Mouse (Mus musculus) heart, postnatal 14 days (tissue): ENCODE measurements at regions not wholly inside any gene's neighbourhood (a gene's known extent, or its start where the extent isn't known, plus 50 kb on each side); places are given as distances from the start of the nearest gene placed in this dataset.

ENCODE experiments used
- DNase-seq, 2 experiments: peaks; one replicate each; pipeline ENCODE4 v3.0.0; 2021 to 2022
- intact Hi-C: fragments of 180-260 bp; cut with DNase I; formaldehyde crosslinking; loops from one replicate; pipeline ENCODE4 v1.15.1; 2025

GRCm38 (mm10) chr9:32002924-32003323 lies 89.7 kb upstream of the Barx2 start:
- DNase-seq = no peak
- intact Hi-C loops = no loop called here

DNA sequence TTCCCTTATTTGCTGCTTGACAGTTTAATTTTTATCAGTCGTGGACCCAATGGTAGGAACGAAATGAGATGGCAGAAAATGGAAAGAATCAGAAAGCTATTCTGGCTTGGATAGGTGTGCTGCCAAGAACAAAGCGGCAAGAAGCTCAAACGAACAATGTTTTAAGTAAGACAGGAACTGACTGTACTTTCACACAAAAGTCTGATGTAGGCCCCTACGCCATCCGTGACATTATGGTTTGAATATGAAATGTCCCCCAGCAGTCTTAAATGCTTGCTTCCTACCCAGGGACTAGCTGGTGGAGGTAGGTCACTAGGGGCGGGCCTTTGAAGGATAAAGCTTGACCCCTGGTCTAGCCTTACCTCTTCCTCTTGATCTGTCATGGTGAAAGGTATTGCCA lies 90.5 kb upstream of the Barx2 start:
- intact Hi-C loops = no loop called here
- DNase-seq = no peak

DNA sequence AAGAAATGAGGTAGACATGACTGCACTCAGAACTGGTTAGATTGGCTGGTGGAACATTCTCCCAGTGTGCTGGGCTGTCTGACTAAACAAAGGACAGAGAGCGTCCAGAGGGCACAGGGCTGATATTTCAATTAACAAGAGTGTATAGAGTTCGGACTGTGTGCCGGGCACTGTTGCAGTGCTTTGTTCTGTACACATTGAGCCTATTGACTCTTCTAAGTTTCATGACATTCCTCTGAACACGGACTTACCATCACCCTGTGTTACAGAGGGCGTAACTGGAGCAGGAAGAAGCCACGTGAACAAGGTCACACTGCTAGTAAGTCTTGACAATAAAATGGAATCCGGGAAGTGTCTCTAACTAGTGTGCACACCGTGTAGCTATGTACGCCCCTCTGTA lies 92.1 kb upstream of the Barx2 start:
- intact Hi-C loops = no loop called here

DNA sequence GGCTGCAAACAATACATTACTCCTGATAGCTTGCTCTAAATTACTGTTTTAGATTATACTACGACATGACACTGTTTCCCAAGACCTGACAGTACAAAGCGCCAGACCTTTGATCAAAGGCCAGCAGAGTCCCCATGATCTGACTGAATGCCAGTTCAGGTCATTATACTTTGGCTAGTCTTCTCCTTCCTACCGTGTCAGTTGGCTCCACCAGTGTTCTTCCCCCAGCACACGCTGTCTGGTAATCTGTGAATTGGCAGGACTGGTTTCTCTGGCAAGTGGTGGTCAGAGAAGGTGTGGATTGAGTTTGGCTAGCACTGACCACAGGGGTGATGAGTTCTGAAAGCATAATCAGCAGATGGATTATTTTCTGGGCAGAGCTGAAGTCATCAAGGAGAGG lies 93.1 kb upstream of the Barx2 start:
- intact Hi-C loops = no loop called here
- peak in 1 of 2 experiments; percentile 43 for DNase-seq

More for the DNA sequence above, 92.1 kb upstream of the Barx2 start:
- DNase-seq = no peak

DNA sequence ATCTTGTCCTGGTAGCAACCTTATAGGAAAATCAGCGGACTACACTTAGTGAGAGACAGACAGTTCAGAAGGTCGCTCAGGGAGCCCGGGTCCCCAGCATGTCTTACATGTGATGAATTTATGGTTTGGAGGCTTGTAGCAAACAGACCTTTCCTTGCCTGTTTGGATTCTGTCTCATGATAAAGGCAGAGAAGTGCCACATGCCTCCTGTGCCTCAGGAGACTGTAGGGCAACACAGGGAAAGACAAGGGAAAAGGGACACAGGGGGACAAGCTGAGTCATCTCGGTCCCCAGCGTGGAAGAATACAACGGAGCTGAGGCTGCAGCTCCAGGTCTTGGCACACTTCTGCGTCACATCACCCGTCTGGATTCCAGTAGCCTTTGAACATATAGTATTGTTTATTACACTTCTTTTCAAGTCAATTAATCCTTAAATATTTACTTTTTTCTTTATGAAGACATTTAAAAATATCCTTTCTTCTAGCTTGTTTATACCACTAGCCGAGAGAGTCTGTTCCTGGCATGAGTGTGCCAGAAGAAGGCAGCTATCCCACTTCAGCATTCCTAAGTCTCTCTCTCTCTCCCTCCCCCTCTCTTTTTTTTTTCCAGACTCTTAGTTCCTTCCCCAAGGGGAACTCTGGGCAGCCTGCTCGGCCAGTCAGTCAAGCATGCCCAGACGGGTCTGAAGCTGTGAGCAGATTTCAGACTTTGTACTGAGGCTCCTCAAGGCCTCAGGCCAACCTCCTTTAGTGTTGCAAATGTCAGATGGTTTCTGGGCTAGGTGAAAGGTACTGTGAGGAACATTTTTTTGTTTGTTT lies 97.9 kb upstream of the Barx2 start:
- intact Hi-C loops = no loop called here
- DNase-seq = no peak

GRCm38 (mm10) chr9:32016286-32016685 lies 99.7 kb upstream of the Arhgap32 start:
- intact Hi-C loops = no loop called here
- no peak for DNase-seq

DNA sequence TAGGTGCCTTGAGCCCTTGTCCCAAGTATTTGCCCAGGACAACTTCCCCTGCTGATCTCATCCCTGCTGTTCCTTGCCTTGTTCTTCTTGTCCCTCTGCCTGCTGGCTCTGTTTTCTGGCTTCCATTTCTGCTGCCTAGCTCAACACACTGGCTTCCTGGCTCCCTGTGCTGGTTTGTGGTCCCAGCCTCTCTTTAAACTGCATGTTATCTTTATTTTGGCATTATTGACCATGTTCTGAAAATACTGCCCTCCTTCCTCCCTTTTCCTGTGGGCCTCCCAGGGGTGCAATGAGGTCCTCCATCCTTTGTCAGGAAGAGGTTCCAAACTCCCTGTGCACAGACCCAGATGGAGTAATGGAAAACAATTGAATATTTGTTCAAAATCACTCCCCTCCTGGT lies 97.9 kb upstream of the Arhgap32 start:
- peak; percentile 71 to 82 for DNase-seq
- intact Hi-C loops = no loop called here

- intact Hi-C loops = no loop called here
Measured at GRCm38 (mm10) chr9:32019786-32020185, 96.2 kb upstream of the Arhgap32 start.

GRCm38 (mm10) chr9:32020942-32021731 lies 94.8 kb upstream of the Arhgap32 start:
- DNase-seq = no peak
- intact Hi-C loops = no loop called here

More at GRCm38 (mm10) chr9:32019786-32020185, 96.2 kb upstream of the Arhgap32 start:
- no peak for DNase-seq

GRCm38 (mm10) chr9:32021755-32022154 lies 94.2 kb upstream of the Arhgap32 start:
- no peak for DNase-seq
- intact Hi-C loops = no loop called here

DNA sequence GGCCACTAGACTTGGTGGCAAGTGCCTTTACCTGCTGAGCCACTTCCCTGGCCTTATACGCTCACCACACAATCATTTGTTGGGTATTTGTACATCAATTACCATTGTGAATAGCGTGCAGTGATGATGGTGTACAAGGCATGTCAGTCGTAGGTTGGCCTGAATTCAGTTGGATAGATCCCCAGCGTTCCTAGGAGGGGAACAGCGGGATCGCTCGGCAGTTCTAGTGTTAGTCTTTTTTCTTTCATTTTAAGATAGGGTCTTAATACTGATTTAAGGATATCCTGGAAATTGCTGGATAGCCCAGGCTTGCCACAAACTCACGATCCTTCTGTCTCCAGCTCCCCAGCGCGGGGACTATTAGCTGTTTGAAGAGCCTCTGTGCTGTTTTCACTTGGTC lies 92.9 kb upstream of the Arhgap32 start:
- intact Hi-C loops = no loop called here
- no peak for DNase-seq

DNA sequence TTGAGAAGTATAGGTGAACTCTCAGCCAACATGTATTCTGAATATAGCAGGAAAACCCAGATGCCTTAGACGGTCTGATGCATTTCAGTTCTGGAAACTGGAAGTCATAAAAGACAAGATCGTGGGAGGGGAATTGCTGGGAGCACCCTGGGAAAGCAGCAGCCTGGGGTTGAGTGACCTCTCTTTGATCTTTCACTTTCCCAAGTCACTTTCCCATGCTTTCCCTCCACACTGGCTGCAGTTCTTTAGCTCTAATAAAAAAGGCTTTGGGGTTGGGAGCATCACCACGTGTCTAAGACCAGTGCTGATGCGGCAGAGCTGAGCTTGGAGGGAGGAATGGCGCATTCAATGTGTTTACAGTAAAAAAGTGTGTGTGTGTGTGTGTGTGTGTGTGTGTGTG lies 91.2 kb upstream of the Arhgap32 start:
- no peak for DNase-seq
- intact Hi-C loops = no loop called here

DNA sequence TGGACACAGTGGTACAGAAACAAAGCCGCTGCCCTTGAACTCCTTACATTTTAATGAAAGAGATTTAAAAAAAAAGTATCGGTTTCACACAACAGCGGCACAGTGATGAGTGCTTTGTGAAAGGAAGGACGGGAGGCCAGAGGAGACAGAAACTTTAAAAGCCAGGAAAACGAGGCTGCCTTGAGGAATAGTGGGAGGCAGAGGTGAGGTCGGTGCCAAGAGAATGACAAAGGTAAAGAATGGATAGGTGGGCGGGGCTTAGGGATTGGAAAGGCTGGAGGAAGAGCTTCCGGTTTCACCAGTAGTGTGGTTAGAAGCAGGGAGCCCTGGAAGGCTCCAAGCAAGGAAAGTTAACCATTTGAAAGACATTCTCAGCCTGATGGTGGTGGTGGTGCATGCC lies 88.0 kb upstream of the Arhgap32 start:
- intact Hi-C loops = no loop called here
- DNase-seq = no peak

DNA sequence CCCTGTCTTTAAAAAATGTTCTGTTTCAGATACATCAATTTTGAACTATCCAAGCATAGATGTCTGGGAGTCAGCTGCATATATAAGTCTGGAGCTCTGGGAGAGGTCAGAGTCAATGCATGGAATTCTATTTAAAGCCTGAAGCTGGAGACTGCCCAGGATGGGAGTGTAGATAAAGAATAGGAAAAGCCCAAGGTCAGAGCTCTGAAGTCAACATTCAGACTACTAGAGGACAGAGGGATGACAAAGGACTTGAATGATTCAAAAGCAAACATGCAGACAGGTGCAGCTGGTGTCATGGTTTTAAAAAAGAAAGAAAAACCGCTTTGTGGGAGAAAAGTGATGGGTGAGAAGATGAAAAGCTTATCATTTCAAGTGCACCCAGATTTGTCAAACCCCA lies 86.9 kb upstream of the Arhgap32 start:
- intact Hi-C loops = no loop called here

GRCm38 (mm10) chr9:32029786-32030185 lies 86.2 kb upstream of the Arhgap32 start:
- intact Hi-C loops = loop anchor here (5.0 kb wide), 3 partner anchors 57 to 128 kb away; no protein-coding TSS in a partner anchor
- DNase-seq = no peak

More for the DNA sequence above, 86.9 kb upstream of the Arhgap32 start:
- DNase-seq = no peak

DNA sequence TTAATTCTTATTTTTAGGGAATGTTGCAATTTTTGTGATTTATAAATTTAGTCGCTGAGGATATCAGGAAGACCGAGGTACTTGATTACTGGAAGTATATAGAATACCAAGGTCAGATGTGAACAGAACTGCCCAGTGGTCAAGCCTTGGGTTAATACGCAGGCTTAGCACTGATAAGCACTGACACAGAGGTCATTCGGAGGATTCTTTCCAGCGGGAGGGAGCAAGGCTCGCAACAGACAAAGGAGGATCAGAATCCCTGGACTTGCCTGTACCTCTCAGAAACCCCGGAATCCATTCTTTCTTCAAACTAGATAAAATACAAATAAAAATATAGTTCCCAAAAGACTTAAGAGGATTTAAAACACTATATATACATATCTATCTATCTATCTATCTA lies 85.7 kb upstream of the Arhgap32 start:
- intact Hi-C loops = loop anchor here (5.0 kb wide), 3 partner anchors 58 to 127 kb away; no protein-coding TSS in a partner anchor
- no peak for DNase-seq

- DNase-seq = peak; percentile 92 to 94
- intact Hi-C loops = loop anchor here (5.0 kb wide), 3 partner anchors 60 to 125 kb away; no protein-coding TSS in a partner anchor
Measured at GRCm38 (mm10) chr9:32031950-32032453, 83.9 kb upstream of the Arhgap32 start.

- DNase-seq = peak; percentile 62 to 67
- intact Hi-C loops = loop anchor here (5.0 kb wide), 3 partner anchors 60 to 125 kb away; no protein-coding TSS in a partner anchor
Measured at GRCm38 (mm10) chr9:32032521-32033185, 83.3 kb upstream of the Arhgap32 start.

DNA sequence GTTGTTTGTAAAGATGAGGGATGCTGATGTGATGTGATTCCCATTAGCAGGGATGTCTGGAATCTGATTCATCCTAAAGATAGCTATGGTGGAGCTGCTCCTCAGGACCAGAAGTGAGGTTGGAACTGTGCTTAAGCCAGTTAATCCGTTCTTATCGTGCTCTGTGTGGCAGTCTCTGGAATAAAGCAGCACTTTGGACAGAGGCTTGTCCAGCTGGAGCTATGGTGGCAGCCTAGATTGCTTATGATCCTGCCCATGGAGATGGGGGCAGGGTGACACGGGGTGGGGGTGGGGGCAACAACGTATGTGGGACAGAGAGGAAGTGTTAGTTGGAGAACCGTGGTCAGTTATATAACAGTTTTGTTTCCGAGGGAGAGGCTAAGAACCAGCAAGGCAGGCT lies 82.0 kb upstream of the Arhgap32 start:
- intact Hi-C loops = loop anchor here (5.0 kb wide), 3 partner anchors 62 to 123 kb away; no protein-coding TSS in a partner anchor
- DNase-seq = no peak

- no peak for DNase-seq
- intact Hi-C loops = no loop called here
Measured at GRCm38 (mm10) chr9:32039999-32040398, 75.9 kb upstream of the Arhgap32 start.

DNA sequence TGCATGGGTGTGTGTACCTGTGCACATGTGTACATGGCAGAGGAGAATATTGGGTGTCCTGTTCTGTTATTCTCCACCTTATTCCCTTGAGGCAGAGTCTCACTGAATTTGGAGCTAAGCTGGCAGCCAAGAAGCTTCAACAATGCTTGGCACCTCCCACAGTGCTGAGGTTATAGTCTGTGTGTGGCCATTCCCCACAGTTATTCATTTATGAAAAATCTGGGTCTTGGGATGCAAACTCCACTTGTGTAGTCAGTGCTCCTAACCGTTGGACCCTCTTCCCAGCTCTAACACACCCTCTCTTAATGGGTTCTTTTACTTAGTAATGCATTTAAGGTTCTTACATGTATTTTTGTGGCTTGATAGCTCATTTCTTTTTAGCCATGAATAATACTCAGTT lies 72.6 kb upstream of the Arhgap32 start:
- intact Hi-C loops = no loop called here
- DNase-seq = no peak
